Mouse (Mus musculus) cerebellum, adult 11-12 months (tissue): ENCODE data around the gene Fzd7.
A peak's percentile ranks its signal among the peaks of the same experiment; 100 is the strongest.
"Not testable (repeated sequence)": the region's sequence is repeated elsewhere in the genome, so short reads cannot be mapped to it uniquely, and the experiment has no call there.

Experiments used
- DNase-seq: peaks from one replicate; pipeline ENCODE4 v3.0.0; 2022

The Fzd7 gene

GRCm38 (mm10) chr1:59482331-59482695 is at the start of gene Fzd7:
TSS of gene Fzd7 (plus strand) at chr1:59482424.
- no peak for DNase-seq

- no peak for DNase-seq
Observed at GRCm38 (mm10) chr1:59433296-59433695, 48.9 kb upstream of the Fzd7 start.

GRCm38 (mm10) chr1:59434071-59434470 is 48.2 kb upstream of the Fzd7 start:
- peak; percentile 87 for DNase-seq

- no peak for DNase-seq
Observed at GRCm38 (mm10) chr1:59435270-59435669, 47.0 kb upstream of the Fzd7 start.

- no peak for DNase-seq
Observed at GRCm38 (mm10) chr1:59436321-59436720, 45.9 kb upstream of the Fzd7 start.

GRCm38 (mm10) chr1:59437927-59438326 is 44.3 kb upstream of the Fzd7 start:
- no peak for DNase-seq

- no peak for DNase-seq
Observed at GRCm38 (mm10) chr1:59438330-59438729, 43.9 kb upstream of the Fzd7 start.

GRCm38 (mm10) chr1:59439252-59439651 is 43.0 kb upstream of the Fzd7 start:
- peak; percentile 59 for DNase-seq

- DNase-seq = no peak
Observed at GRCm38 (mm10) chr1:59439941-59440340, 42.3 kb upstream of the Fzd7 start.

- not testable (repeated sequence) for DNase-seq
Observed at GRCm38 (mm10) chr1:59442721-59443120, 39.5 kb upstream of the Fzd7 start.

- DNase-seq = no peak
Observed at GRCm38 (mm10) chr1:59444127-59444660, 38.0 kb upstream of the Fzd7 start.

GRCm38 (mm10) chr1:59445242-59445641 is 37.0 kb upstream of the Fzd7 start:
- DNase-seq = no peak

GRCm38 (mm10) chr1:59448497-59449270 is 33.5 kb upstream of the Fzd7 start:
- DNase-seq = no peak

- DNase-seq = no peak
Observed at GRCm38 (mm10) chr1:59449423-59449822, 32.8 kb upstream of the Fzd7 start.

GRCm38 (mm10) chr1:59450896-59451295 is 31.3 kb upstream of the Fzd7 start:
- no peak for DNase-seq

GRCm38 (mm10) chr1:59451584-59451983 is 30.6 kb upstream of the Fzd7 start:
- DNase-seq = no peak

- DNase-seq = no peak
Observed at GRCm38 (mm10) chr1:59456825-59457224, 25.4 kb upstream of the Fzd7 start.

- no peak for DNase-seq
Observed at GRCm38 (mm10) chr1:59457873-59458272, 24.4 kb upstream of the Fzd7 start.

GRCm38 (mm10) chr1:59458886-59459285 is 23.3 kb upstream of the Fzd7 start:
- DNase-seq = no peak

- DNase-seq = no peak
Observed at GRCm38 (mm10) chr1:59464696-59465639, 17.3 kb upstream of the Fzd7 start.

- DNase-seq = no peak
Observed at GRCm38 (mm10) chr1:59465640-59466008, 16.6 kb upstream of the Fzd7 start.

- DNase-seq = peak; percentile 83
Observed at GRCm38 (mm10) chr1:59469170-59469569, 13.1 kb upstream of the Fzd7 start.

- no peak for DNase-seq
Observed at GRCm38 (mm10) chr1:59470766-59471165, 11.5 kb upstream of the Fzd7 start.
